In the genomic region with DNA sequence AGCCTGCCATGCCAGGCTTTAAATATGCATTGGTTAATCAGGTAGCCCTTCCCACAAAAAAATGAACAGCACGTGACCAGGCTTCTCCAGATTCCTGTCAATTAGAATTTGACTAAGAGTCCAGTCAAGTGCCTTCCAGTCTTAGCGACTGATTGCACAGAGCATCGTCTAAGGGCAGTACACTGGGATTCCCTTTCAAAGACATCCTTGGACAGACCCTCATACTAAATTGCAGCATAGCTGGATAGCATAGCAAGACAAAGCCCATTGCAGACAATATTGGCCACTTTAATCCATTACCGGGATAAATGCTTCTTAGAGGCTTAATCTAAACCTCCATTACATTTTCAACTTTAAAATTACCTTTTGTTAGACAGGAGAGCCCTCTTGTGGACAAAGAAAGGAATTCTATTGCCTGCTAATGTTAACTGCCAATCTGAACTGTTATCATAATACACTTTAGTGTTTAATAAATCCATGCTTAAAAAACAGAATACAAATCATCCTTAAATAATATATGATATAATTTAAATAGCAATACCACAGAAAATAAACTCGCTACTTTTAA, we compare ENCODE assay signal across 10 mouse cellular contexts. TPM values are rescaled to one million over a fixed set of nuclear protein-coding genes. Genes with fewer than 3 reads are reported as not detected.
DNase-seq lines count a peak whose midpoint lies in the region; ATAC-seq and TF ChIP-seq lines count a peak whose summit lies in the region.
"Had no signal": no experiment of that assay in that cellular context is flagged by ENCODE, and none has a peak within 500 bp of the region (broad histone marks: within the 10 kb centered on the region; RNA-seq: fewer than 3 reads in every experiment).

No protein-coding gene starts in this region.

- no peak for TF ChIP-seq CTCF in lung, adult 2 months (IDR thresholded peaks at IDR 0.05; ENCODE audit: insufficient read depth, low read length)

- 48% methylated on average over 5 of the region's 5 CpGs for WGBS in heart, embryonic 10.5 days
- 32% methylated on average over 5 of the region's 5 CpGs for WGBS in lung, adult 2 months
- 38% methylated on average over 5 of the region's 5 CpGs for WGBS in forebrain, embryonic 15.5 days

- no peaks in the 10 kb centered on the region for H3K9me3 ChIP-seq in heart, embryonic 10.5 days
- H3K9me3 ChIP-seq in forebrain, embryonic 15.5 days, result no peaks in the 10 kb centered on the region
- H3K9me3 ChIP-seq: stomach, embryonic 15.5 days had no signal

- H3K4me1 ChIP-seq in heart, embryonic 10.5 days, result no peaks in the 10 kb centered on the region
- no peaks in the 10 kb centered on the region for H3K4me1 ChIP-seq in lung, adult 2 months (ENCODE audit: control insufficient read depth, insufficient read depth, low read length)
- H3K4me1 ChIP-seq in forebrain, embryonic 15.5 days, result peaks cover 3% of the 10 kb centered on the region; the same call in 1 of the 2 replicates
- H3K4me1 ChIP-seq: stomach, embryonic 15.5 days had no signal

- peak; percentile 4 for DNase-seq in heart, adult 8-10 months (ENCODE audit: low spot score)
- no peak for DNase-seq in heart, embryonic 10.5 days (ENCODE audit: low spot score)
- peak; percentile 7 for DNase-seq in lung, postnatal 25 days (ENCODE audit: low spot score)
- no peak for DNase-seq in lung, adult 2 months
- DNase-seq in retina, postnatal 1 day, result peak; percentile 70
- DNase-seq in kidney, postnatal 10 days, result no peak
- DNase-seq in testis, postnatal 10 days (ENCODE audit: low spot score), result no peak
- DNase-seq: cerebellum, postnatal 25 days had no signal

- no peaks in the 10 kb centered on the region for H3K36me3 ChIP-seq in heart, embryonic 10.5 days
- no peaks in the 10 kb centered on the region for H3K36me3 ChIP-seq in forebrain, embryonic 15.5 days
- H3K36me3 ChIP-seq: stomach, embryonic 15.5 days had no signal

- peaks cover 9% of the 10 kb centered on the region; the same call in 1 of the 2 replicates for H3K27me3 ChIP-seq in heart, embryonic 10.5 days (ENCODE audit: insufficient read depth, poor library complexity, severe bottlenecking)
- H3K27me3 ChIP-seq in forebrain, embryonic 15.5 days, result no peaks in the 10 kb centered on the region
- H3K27me3 ChIP-seq: stomach, embryonic 15.5 days had no signal

- no peak overlapping the region for H3K9ac ChIP-seq in forebrain, embryonic 15.5 days (replicated peaks)
- H3K9ac ChIP-seq: stomach, embryonic 15.5 days had no signal

- 0 out of 2 replicates have a peak overlapping the region, but pooled peaks have one; percentile 10 for H3K4me2 ChIP-seq in forebrain, embryonic 15.5 days (replicated peaks)
- H3K4me2 ChIP-seq: stomach, embryonic 15.5 days had no signal

- no peak for TF ChIP-seq POLR2A in lung, adult 2 months (IDR thresholded peaks at IDR 0.05; ENCODE audit: borderline replicate concordance, extremely low read depth, low read depth, low read length)

- H3K27ac ChIP-seq in heart, embryonic 10.5 days, result no peak overlapping the region
- no peak overlapping the region for H3K27ac ChIP-seq in forebrain, embryonic 15.5 days (replicated peaks)
- H3K27ac ChIP-seq: stomach, embryonic 15.5 days had no signal

- no peak overlapping the region for H3K4me3 ChIP-seq in heart, embryonic 10.5 days
- no peak overlapping the region for H3K4me3 ChIP-seq in lung, adult 2 months (replicated peaks; ENCODE audit: extremely low read depth, low read depth, low read length)
- H3K4me3 ChIP-seq in forebrain, embryonic 15.5 days, result no peak overlapping the region
- H3K4me3 ChIP-seq: stomach, embryonic 15.5 days had no signal

- peak; percentile 48 for ATAC-seq in forebrain, embryonic 15.5 days (replicated peaks)

RNA-seq across cellular contexts. Expression of a gene that starts 33.0 kb away (rescaled TPM):
- total RNA-seq in heart, adult 8-10 months (2022), result not detected
- polyA plus RNA-seq in heart, embryonic 10.5 days (2016; fragmentation: Nextera tagmentation; extraction: Ambion mirVana), result 0.11 TPM in 1 of 2 replicates, not detected in the other
- polyA plus RNA-seq in lung, adult 2 months (2012; rRNA removed), result 0.09 TPM in 1 of 2 replicates, not detected in the other
- 0.55 and 0.70 TPM in 2 replicates for polyA plus RNA-seq in forebrain, embryonic 15.5 days (2015; fragmentation: Nextera tagmentation; extraction: Ambion mirVana)

Comparison
In these comparisons a context has a peak if more than half of its experiments do, and no peak if none do; other contexts are left out.
1. DNase-seq: peak in heart, adult 8-10 months (single experiment), lung, postnatal 25 days (single experiment) and retina, postnatal 1 day (single experiment); none in heart, embryonic 10.5 days (single experiment), lung, adult 2 months (single experiment), kidney, postnatal 10 days (single experiment) and testis, postnatal 10 days (single experiment).